Mouse (Mus musculus) kidney, postnatal 25 days (tissue): ENCODE data around the gene Shc4.

Experiments
- DNase-seq, 2 experiments: peaks; one replicate each; pipeline ENCODE4 v3.0.0; 2021; ENCODE audit warnings: mixed read lengths in 2 of 2

Shc4 gene

GRCm38 (mm10) chr2:125724086-125724430, at the start of gene Shc4:
Shc4 (minus strand) TSS chr2:125724148.
- no peak for DNase-seq

DNA sequence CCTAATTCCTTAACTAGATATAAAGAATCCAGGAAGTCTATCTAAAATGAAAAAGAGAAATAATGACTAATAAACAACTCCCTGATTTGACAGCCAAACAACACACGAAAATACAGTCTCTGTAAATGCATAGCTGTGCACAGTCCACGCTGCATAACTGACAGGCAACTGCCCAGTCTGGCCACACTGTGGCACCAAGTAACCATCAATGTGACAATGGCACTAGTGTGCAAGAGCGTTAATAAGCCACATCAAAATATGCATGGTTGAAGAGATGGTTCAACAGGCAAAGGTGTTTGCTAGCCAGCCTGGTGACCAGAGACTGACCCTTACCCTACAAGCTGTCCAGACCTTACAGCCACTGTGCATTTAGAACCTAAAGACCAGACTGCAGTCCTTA, 41.1 kb upstream of the Shc4 start:
- peak in 1 of 2 experiments; percentile 10 for DNase-seq

- DNase-seq, result no peak
These were observed 40.6 kb upstream of the Shc4 start for GRCm38 (mm10) chr2:125764531-125764930.

GRCm38 (mm10) chr2:125749330-125749729, 25.4 kb upstream of the Shc4 start:
- no peak for DNase-seq

GRCm38 (mm10) chr2:125739338-125739737, 15.4 kb upstream of the Shc4 start:
- no peak for DNase-seq

DNA sequence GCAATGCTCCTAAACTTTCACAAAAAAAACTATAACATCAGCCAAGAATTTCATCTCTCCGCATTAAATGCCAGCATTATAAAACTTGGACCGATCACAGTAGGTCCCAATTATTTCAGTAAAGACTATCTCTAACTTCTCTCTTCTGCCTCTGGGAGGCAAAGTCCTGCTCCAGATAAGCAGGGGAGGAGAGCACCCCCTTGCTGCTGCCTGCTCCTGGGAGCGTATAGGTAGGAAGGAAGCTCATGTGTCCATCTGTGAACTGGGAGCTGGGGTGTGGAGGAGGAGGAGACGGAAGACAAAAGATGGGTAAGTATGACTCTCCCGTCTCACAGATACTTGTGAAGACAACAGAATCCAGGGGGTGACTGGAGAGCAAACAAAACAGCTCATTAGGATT, 14.8 kb upstream of the Shc4 start:
- no peak for DNase-seq

DNA sequence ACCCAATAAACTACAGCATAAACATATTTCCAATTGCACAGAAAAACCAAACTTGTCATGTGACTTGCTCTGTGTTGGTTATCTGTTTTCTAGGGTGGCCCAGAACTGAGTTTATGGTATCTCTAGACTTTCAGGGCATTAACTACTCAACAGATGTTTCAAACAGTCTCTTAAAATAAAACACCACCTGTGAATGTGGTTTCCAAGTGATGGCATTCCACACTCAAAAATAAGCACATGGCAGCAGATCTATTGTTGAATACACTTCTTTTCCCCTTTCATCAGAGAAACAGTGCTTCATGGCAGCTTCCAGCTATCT, 12.0 kb upstream of the Shc4 start:
- DNase-seq, result no peak

DNA sequence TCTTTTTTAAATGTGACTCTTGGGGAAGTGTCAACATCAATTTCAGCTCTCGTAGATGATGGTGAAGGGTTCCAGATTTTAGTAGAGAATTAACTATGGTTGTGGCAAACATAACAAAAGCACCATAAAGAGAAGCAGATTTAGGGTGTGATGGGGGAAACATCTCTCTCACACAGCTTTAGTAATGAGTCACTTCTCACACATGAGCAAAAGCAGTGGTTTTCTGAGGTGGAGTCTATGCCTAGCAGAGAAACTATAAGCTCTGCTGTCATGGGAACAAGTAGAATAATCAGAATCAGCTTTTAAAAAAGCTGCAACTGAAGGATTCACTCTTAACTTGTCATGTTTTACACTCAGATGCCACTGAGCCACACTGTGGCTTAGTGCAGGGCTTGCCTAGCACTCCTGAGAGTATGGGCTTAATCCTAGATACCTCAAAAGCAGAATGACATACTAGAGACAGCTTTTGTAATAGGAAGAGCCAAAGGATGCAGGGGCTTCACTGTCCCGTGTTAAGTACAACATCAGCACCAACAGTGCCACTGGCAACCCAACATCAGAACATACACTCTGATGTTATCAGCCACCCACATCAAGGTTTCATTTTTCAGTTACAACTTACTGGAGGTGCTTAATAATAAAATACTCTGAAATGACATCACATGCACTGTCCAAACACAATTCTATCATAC, 11.5 kb upstream of the Shc4 start:
- no peak for DNase-seq

- no peak for DNase-seq
These were observed 10.8 kb upstream of the Shc4 start for GRCm38 (mm10) chr2:125734741-125735140.

DNA sequence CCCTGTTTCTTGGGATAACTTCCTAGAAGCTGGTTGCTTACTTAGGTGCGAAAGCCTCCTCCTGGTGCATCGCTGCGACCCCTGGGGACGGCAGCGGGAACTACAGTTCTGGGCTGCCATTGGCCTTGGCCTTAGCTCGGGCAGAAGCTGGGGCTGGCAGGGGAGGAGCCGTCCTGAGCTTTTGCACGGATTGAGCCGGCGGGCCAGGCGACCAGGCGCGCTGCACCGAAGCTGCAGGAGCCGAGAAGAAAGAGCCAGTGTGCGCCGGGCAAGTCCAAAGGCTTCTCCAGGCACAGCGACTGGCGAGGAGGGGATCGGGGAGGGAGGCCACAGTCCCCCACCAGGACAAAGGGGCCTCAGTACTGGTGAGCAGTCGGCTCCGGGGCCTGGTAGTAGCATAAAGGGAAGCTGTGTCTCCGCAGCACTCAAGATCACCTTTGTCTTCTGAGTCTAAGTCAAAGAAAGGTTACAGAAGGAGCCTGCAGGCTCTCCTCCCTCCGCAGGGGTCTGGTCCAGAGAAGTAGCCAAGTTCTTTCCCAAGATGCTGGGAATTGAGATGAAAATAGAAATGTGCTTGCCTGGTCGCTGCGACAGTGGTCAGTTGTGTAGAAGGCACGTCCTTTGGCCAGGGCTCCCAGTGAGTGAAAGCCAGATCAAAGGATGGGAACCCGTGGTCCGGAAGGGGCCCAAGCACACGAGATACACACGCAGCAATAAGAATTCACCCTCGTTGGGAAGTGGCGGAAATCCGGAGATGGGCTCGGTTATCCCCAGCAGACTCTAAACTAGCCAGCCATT, 8.0 kb upstream of the Shc4 start:
- DNase-seq, result peak; percentile 95 to 96

- DNase-seq, result peak; percentile 28 to 53
These were observed 682 bp upstream of the Shc4 start for GRCm38 (mm10) chr2:125724546-125725114.

DNA sequence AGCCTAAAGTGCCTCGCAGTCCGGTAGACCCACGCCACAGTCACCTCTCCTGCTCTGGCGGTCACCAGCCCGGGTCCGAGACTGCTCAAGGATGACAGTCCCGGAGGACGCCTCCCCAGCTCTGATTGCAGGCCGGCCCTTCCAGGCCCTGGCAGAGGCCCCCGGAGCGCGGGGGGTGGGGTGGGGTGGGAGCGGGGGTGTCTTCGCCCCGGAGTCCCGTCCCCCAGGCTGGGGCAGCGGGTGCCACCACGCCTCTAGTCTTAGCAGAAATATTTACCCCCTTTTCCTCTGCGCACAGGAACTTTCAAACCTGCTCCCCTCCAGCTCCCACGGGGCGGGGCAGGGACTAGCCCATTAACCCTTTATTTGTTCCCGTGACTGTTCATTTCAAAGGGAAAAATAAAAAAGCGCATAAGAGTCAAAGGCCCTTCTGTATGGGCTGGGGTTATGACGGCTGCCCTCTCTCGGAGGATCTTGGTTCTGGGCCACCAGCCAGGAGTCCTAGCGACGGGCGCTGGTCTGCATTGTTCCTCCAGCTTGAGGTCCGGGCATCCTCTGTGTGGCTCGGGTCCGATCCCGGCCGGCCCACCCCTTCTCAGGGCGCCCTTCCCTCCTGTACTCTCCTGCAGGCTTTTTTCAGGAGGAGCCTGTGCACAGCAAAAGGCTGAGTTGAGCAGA, 401 bp downstream of the Shc4 start:
- DNase-seq, result peak; percentile 65 to 71

DNA sequence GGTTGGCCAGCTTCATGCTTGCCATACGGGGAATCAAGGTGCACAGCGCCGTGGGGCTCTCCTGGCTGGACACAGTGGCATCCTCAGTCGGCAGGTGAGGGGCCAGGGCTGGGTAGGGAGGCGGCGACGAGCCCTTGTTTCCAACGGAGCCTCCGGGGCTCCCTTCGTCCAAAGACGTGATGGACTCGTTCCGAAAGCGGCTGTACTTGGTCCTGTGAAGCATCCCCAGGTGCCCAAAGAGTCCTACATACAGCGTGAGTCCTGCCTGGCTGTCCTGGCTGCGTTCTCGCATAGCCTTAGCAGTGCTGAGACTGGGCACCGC, 901 bp downstream of the Shc4 start:
- DNase-seq, result no peak

- DNase-seq, result no peak
These were observed 7.3 kb downstream of the Shc4 start for GRCm38 (mm10) chr2:125716599-125716998.

DNA sequence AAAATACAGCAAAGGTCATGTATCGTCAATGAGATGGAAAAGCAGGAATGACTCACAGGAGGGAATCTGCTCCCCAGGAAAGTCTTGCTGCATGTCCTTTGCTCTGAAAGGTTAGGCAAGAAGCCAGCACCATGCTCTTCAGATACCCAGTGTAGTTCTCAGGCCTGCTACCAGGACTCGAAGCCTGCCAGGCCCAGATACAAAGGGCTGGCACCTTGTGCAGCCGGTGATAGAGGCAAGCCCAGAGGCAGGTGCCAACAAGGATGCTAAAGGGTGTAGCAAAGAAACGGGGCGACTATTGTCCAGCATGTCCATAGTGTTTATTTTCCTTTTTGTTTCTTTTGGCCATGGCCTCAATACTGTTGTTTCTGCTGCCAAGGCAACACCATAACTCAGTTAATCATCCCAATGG, 17.4 kb downstream of the Shc4 start:
- no peak for DNase-seq

DNA sequence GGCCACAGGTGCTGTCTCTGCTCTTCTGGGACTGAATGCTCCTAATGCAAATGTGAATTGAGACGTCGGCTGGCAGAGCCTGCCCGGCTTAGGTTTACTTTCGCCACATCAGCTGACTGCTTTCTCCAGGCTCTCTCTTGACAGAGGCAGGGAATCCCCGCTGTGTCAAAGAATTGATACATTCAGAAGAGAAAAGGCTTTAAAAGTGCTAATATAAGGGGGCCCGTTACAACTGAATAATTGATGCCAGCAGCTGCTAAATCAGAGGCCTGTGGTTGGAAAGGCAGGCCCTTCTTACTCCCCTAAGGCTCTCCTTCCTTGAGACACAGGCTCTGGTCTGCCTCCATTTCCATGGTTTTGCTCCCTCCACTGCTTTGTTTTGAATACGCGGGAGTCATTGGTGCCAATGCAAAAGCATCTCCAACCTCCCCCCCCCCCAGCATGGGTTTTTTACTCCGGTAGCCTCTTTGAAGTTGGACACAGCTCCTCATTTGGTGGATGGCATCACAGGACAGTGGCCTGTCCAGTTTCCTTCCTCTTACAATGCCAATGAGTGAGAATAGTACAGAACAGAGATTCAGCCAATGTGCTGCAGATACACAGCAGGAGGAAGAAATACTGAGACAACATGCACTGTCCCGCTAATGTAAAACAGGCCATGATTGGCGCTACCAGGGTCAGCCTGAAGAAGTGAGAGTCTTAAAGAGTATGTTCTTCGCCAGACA, 18.9 kb downstream of the Shc4 start:
- no peak for DNase-seq

DNA sequence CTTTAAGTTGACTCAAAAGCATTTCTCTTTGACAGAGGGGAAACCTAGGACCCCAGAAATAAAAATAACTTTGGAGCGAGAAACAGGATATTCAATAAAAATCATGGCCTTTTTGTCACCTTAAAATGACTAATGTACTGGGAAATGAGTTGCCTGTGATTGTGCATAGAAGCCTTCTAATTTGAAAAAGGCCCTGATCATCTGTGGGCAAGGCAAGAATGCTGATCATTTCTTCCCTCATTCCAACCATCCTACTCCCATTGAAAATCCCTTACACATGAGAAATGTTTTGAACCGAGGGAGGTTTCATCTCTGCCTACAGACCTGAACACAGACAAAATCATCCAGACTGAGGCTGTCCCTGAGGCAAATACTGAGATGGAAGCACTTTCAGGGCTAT, 21.1 kb downstream of the Shc4 start:
- DNase-seq, result no peak

GRCm38 (mm10) chr2:125701606-125702005, 22.3 kb downstream of the Shc4 start:
- no peak for DNase-seq

- DNase-seq, result peak; percentile 57 to 66
These were observed 27.7 kb downstream of the Shc4 start for GRCm38 (mm10) chr2:125696219-125696618.

GRCm38 (mm10) chr2:125694798-125695197, 29.1 kb downstream of the Shc4 start:
- no peak for DNase-seq

DNA sequence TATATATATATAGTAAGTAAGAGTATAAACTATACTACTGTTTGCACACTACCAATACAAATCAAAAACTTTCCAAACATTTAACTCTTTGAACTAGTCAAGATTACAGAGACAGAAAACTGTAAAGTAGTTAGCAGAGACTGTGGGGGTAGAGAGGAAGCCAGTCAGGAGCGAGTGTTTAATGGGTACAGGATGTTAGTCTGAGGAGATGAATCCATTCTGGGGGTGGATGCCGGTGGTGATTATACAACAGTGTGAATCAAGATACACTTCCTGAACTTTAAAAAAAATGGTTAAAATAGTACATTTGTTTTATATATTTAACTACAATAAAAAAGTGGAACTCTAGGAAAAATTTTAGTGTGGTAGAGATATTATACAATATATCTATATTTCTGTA, 31.9 kb downstream of the Shc4 start:
- no peak for DNase-seq

DNA sequence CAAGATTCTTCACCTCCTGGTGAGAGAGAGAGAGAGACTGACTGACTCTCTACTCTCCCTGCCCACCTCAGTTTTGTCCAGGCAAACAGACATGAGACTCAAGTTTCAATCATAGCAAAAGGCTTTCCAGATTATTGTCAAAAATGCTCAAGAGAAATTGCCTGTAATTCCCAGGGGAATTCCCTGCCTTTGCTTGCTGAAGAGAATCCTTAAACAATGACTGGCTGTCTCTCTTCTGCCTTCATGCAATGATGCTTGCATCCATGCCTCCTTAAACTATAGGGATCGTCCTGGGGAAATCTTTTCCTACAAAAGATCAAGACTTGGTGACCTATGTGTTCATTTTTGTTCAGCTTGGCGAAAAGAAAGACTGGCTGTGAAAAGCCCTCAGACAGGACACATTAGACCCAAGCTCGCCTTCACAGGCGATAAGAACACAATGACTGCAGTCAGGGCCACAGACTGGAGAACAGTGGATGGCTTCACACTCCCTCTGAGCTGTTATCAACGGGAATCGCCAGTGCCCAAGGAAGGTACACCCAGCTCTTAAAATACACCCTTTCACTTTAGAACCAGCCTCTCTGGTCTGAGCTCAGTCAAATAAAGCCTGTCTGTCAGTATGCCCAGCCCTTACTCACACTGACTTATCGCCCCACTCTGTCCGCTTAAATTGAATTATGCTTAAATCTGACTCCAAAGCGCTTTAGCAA, 38.4 kb downstream of the Shc4 start:
- DNase-seq, result no peak
